Mouse (Mus musculus): ENCODE results near the gene Zfand6. TPM values are rescaled to one million over a fixed set of nuclear protein-coding genes. Genes with fewer than 3 reads are reported as not detected.
A peak's percentile ranks its signal among the peaks of the same experiment; 100 is the strongest.

The Zfand6 gene
- total RNA-seq, 2 experiments from 2014 or later, result 117 to 122 TPM

DNA sequence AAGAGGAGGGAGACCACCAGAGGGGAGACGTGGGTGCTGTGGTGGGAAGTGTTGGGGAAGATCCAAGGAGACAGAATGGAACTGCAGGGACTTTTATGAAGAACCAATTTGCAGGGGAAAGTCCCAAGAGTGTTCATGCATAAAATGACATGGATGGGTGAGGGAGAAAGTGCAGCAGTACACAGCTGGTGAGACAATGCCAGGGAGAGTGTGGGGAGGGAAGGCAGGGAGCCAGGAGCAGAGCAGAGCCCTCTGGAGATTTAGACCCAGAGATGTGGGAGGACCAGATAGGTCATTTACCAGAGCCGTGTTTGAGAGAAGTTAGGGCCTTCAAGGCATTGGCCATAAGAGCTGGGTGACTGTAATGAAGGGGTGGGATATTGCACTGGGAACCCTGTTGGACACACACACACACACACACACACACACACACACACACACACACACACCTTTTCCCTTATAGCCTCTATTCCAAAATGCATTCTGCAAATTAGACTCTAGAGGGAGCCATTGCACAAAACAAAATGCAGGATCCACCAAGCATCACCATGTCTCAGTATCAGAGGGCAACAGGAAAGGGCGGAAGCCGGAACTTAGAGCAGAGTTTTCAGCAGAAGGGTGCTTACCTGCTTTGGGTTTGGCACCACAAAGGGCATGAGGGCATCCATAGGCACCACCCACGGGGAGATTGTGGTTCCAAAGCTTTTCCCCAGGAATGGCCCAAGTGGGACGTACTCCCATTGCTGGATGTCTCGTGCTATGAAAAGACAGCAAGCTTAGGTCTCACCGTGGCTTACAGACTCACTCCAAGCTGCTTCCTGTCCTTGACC lies 95.5 kb downstream of the Zfand6 start:
- peak in 1 of 2 experiments; percentile 33 for DNase-seq

DNA sequence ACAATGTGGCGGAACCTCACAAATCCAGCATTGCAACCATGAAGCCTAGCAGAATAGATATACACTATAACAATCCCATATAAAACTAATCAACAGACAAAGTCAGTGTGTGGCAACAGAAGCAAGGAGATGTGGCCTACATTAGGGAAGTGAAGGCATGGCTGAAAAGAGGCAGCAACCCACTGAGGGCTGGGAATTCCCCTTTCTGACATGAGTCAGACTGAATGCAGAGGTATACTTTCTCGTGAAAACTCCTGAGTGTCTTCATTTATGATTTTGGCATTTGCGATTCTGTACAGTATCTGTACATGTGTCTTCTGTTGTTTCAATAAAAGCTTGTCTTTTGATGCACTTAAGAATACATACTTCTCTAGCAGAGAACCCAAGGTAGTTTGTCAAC lies 98.4 kb downstream of the Zfand6 start:
- DNase-seq, result no peak

DNA sequence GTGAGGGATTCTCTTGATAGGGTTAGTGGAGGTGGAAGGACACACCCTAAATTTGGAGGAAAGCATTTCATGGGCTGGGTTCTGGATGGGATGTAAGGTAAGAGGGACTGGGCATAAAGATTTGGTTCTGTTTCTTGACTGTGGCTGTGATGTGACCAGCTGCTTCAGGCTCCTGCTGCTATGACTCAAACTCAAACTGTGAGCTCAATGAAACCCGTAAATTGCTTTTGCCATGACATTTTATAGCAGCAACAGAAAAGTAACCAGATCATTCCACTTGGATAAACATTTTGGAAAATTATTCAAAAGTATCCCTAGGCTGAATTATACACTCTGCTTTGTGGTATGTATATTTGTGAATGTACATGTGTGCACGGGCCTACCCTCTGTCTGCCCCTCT lies 99.1 kb downstream of the Zfand6 start:
- DNase-seq, result no peak

DNA sequence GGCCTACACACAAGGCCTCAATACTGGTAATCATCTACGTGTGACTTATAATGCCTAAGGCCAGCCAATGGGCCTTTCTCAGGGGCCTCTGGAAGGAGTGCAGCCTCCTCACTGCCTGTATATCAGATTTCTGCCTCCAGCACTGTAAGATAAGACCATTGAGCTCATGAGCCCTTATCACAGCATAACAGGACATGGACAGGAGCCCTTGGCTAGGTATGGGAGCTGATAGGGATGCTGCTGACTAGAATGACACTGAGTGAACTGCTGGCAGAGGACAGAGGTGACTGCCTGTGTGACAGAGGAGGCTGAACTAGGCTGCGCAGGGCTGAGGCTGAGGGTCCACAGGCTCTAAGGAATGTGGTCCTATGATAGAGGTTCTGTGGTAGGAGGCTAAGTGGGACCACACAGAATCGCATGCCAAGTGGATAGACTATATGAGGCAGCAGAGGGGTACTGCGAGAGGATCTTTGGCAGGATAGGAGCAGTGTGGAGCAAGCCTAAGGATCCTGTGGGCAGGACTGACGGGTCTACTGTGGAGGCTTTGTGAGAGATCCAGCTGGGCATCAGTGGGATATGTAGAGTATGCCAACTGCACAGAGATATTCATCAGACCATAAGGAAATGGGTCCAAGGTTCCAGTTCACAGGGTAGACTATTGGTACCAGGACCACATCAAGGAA lies 102.5 kb downstream of the Zfand6 start:
- DNase-seq, result no peak

DNA sequence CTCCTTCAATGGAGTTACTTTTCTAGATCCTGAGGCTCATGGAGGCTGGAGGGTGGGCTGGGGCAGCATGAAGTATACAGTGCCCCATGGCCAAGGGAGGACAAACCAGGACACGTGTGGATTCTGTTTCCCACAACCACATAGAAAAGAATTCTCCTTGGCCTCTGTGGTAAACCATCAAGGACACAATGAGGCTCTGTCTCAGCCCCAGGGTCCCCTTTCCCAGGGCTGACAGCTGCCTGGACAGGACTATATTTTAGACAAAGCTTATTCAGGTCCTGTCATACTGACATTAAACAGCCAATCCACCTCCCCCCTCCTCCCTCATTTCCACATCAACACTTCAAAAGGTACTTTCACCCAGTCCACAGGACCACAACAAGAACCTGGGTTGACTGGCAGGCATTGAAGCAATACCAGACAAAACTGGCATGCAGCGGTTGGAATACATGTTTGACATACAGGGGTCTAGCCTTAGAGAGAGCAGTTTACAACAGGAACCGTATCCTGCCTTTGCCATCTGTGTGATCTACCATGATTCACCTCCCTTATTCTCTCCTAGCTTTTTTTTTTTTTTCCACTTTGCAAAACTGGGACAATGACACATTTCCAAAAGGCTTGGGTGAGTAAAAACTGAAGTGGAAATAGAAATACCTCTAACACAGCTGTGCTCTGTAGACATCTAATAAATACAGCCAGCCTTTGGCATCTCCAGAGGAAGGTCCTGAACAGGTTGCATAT lies 103.2 kb downstream of the Zfand6 start:
- DNase-seq, result no peak

DNA sequence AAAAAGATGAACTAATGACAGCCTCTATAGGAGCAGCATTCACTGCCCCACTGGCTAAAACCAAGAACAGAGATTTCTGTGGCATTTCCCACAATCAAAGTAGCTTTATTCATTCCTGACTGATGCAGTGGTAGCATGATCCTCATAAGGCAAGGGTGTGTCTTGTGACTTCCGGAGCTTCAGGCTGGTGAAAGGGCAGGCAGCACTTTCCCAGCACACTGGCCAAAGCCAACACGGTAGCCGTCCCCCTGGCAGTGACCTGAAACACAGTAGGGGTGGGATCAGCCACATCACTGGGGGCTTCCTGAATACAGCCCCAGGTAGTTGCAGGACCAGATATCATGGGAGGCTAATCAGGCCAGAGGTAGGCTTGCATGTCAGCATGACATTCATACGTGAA lies 104.7 kb downstream of the Zfand6 start:
- DNase-seq, result no peak

DNA sequence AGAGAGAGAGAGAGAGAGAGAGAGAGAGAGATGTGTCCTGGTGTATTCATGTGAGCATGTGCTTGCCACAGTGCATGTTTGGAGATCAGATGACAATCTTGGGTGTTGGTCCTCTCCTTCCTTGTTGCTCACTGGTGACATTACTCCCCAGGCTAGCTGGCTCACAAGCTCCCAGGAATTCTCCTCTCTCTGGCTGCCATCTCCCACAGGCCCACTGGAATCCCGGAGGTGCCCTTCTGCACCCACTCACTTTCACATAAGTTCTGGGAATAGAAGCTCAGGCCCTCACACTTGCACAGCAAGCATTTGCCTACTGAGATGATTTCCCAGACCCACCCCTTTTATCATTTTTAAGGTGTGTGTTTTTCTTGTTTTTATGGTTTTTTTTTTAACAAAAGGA lies 110.0 kb downstream of the Zfand6 start:
- no peak for DNase-seq

DNA sequence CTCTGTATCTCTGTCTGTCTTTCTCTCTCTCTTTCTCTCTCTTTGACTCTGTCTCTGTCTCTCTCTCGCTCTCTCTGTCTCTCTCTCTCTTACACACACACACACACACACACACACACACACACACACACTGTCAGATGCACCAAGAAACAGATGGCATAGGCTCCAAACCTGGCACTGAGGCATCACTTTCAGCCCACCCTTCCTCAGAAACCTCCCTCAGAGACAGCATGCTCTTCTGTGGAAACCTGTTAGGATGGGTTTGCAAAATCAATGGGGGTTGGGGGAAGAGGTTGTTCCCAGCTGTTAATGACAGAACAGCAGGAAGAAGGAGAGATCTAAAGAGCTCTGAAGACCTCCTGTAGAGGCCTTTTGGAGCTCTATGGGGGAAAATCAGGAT lies 110.9 kb downstream of the Zfand6 start:
- no peak for DNase-seq

DNA sequence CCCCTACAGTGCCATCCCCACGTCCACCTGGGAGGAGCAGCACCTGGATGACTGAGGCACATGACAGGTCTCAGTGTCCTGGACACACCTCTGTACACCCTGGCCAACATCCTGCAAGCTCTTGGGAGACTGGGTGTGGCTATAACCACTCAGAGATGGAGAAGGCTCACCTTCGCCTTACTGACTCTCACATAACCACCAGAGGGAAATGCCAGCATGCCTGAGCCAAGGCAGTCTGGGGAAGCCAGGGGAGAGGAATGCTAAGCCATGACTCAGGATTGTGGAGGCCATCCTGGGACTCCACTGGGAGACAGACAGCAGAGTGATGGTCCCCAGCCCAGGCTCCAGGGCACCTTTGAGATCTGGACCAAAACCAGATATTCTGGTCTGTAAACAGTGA lies 112.7 kb downstream of the Zfand6 start:
- DNase-seq, result no peak

DNA sequence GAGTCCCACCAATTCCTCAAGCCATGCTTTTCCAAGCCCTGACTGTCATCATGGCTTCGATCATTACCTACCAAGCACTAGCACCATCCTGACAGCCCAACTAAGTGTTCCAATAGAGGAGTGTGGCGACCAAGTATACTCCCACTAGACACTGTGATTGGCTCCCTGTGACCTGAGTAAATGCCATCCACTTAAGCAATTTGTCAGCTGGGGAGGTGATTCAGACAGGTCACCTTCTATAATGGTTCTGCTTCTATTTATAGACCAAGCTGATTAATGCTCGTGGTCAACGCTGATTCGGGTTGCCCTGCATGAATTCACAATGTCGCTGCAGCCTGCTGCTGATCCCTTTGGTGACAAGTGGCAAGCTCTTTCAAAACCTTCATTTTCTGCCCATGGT lies 123.6 kb downstream of the Zfand6 start:
- DNase-seq, result no peak

DNA sequence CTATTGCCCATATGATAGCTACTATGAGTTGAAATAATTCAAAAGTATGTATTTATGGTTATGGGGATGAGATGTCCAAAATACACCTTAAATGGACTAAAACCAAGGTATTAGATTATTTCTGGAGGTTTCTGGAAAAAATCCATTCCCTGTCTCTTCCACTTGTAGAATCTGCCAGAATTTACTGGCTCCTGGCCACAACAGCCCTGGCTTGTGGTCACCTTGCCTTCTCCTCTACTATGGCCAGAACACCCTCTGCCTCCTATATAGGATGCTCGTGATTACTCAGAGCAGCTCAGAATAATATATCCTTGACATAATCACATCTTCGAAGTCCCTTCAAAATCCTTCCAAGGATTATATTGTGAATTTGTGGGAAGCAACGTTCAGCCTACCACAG lies 125.5 kb downstream of the Zfand6 start:
- no peak for DNase-seq

Other genes starting within 250 kb of the Zfand6 start
- 10 to 100 TPM; 26.1 to 34.7 TPM for gene Gm2115, start 161.0 kb downstream of the Zfand6 start, total RNA-seq (2021)
- 10 to 100 TPM; 42.2 to 66.4 TPM for gene Fah, start 83.2 kb downstream of the Zfand6 start, total RNA-seq (2021)
- not detected for gene Olfr291, start 163.6 kb upstream of the Zfand6 start, total RNA-seq (2021)